ENCODE assay signal across 8 mouse cellular contexts in genomic region chr7:98778929-98779328, GRCm38 (mm10). TPM values are rescaled to one million over a fixed set of nuclear protein-coding genes. Genes with fewer than 3 reads are reported as not detected.
DNase-seq lines count a peak whose midpoint lies in the region; ATAC-seq and TF ChIP-seq lines count a peak whose summit lies in the region.

No protein-coding gene starts in this region.

- H3K9me3 ChIP-seq in CH12.LX (replicated peaks; ENCODE audit: low read length) = no peaks in the 10 kb centered on the region
- H3K9me3 ChIP-seq in embryonic facial prominence, embryonic 14.5 days (ENCODE audit: control insufficient read depth, low read length) = no peaks in the 10 kb centered on the region
- no peaks in the 10 kb centered on the region for H3K9me3 ChIP-seq in heart, postnatal 0 days (replicated peaks; ENCODE audit: control insufficient read depth, low read length)

- 25% methylated on average over 5 of the region's 5 CpGs for WGBS in embryonic facial prominence, embryonic 14.5 days
- 8% methylated on average over 5 of the region's 5 CpGs for WGBS in heart, postnatal 0 days
- WGBS in lung, adult 2 months = 19% methylated on average over 5 of the region's 5 CpGs

- no peak overlapping the region for H3K4me3 ChIP-seq in CH12.LX (replicated peaks in 1 of 3; ENCODE audit: low read depth in 2 of 3, low read length in 2 of 3, poor library complexity in 1 of 3)
- H3K4me3 ChIP-seq in embryonic facial prominence, embryonic 14.5 days (ENCODE audit: low read depth, low read length) = no peak overlapping the region
- H3K4me3 ChIP-seq in heart, postnatal 0 days (ENCODE audit: low read depth, low read length) = no peak overlapping the region
- H3K4me3 ChIP-seq in lung, adult 2 months (replicated peaks; ENCODE audit: extremely low read depth, low read depth, low read length) = no peak overlapping the region

- TF ChIP-seq RAD21 in CH12.LX (IDR thresholded peaks at IDR 0.05; ENCODE audit: low read depth, low read length) = peak; percentile 68

- no peak for TF ChIP-seq POLR2A in CH12.LX (IDR thresholded peaks at IDR 0.05; ENCODE audit: low read depth, low read length)
- no peak for TF ChIP-seq POLR2A in lung, adult 2 months (IDR thresholded peaks at IDR 0.05; ENCODE audit: borderline replicate concordance, extremely low read depth, low read depth, low read length)

- dilution Hi-C loops in CH12.LX (cut with MboI; ENCODE audit: extremely low pct_ligation_motif_present, extremely low pct_unique_long_range_greater_than_20kb, low sequenced_read_pairs) = no loop called here

- no peaks in the 10 kb centered on the region for H3K79me2 ChIP-seq in CH12.LX (replicated peaks; ENCODE audit: control insufficient read depth, extremely low read depth, insufficient read depth, poor library complexity, severe bottlenecking)

- no peaks in the 10 kb centered on the region for H3K36me3 ChIP-seq in CH12.LX (replicated peaks in 1 of 2; ENCODE audit: control insufficient read depth in 1 of 2, insufficient read depth in 1 of 2, low read length in 1 of 2)
- H3K36me3 ChIP-seq in embryonic facial prominence, embryonic 14.5 days (ENCODE audit: control insufficient read depth, insufficient read depth, low read length) = no peaks in the 10 kb centered on the region
- no peaks in the 10 kb centered on the region for H3K36me3 ChIP-seq in heart, postnatal 0 days (replicated peaks; ENCODE audit: control insufficient read depth, insufficient read depth, low read length)

- H3K27me3 ChIP-seq in CH12.LX (replicated peaks) = peaks cover 51% of the 10 kb centered on the region
- no peaks in the 10 kb centered on the region for H3K27me3 ChIP-seq in embryonic facial prominence, embryonic 14.5 days (replicated peaks; ENCODE audit: control insufficient read depth, insufficient read depth, low read length)
- no peaks in the 10 kb centered on the region for H3K27me3 ChIP-seq in heart, postnatal 0 days (ENCODE audit: control insufficient read depth, insufficient read depth, low read length)

- H3K9ac ChIP-seq in CH12.LX (ENCODE audit: insufficient read depth, low read depth) = no peak overlapping the region
- H3K9ac ChIP-seq in embryonic facial prominence, embryonic 14.5 days (ENCODE audit: low read depth, low read length) = no peak overlapping the region
- H3K9ac ChIP-seq in heart, postnatal 0 days (replicated peaks; ENCODE audit: low read depth, low read length) = no peak overlapping the region

- in situ Hi-C loops in CH12.LX (cut with MboI; ENCODE audit: low pct_ligation_motif_present, low pct_unique_long_range_greater_than_20kb, low sequenced_read_pairs) = no loop called here

- DNase-seq in CH12.LX (ENCODE audit: extremely low read depth) = peak; percentile 55
- DNase-seq in adrenal gland, postnatal 14 days = peak; percentile 86
- peak; percentile 63 for DNase-seq in embryonic facial prominence, embryonic 14.5 days (ENCODE audit: low spot score)
- DNase-seq in heart, postnatal 0 days (ENCODE audit: low spot score) = peak; percentile 56
- DNase-seq in kidney, postnatal 4 days = peak; percentile 87 to 89
- DNase-seq in lung, adult 2 months = peak; percentile 73
- peak; percentile 49 to 74 for DNase-seq in right cerebral cortex, postnatal 10 days (ENCODE audit: low spot score in 2 of 2)
- DNase-seq in urinary bladder, postnatal 25 days (ENCODE audit: low spot score) = peak; percentile 75

- 0 out of 2 replicates have a peak, but pooled peaks have one; percentile 27 for ATAC-seq in embryonic facial prominence, embryonic 14.5 days (ENCODE audit: low read depth)
- ATAC-seq in heart, postnatal 0 days (ENCODE audit: insufficient read depth, low read depth) = peak; percentile 59; the same call in 1 of the 2 replicates

- TF ChIP-seq EP300 in CH12.LX (IDR thresholded peaks at IDR 0.05; ENCODE audit: low read length) = no peak
- no peak for TF ChIP-seq EP300 in heart, postnatal 0 days (IDR thresholded peaks at IDR 0.05; ENCODE audit: low read depth)

- peaks cover 11 to 18% of the 10 kb centered on the region in 2 experiments for H3K4me1 ChIP-seq in CH12.LX (ENCODE audit: control insufficient read depth in 1 of 2, insufficient read depth in 2 of 2)
- peaks cover 13% of the 10 kb centered on the region for H3K4me1 ChIP-seq in embryonic facial prominence, embryonic 14.5 days (ENCODE audit: control insufficient read depth, insufficient read depth, low read length)
- peaks cover 10% of the 10 kb centered on the region; the same call in 1 of the 2 replicates for H3K4me1 ChIP-seq in heart, postnatal 0 days (ENCODE audit: control insufficient read depth, insufficient read depth)
- H3K4me1 ChIP-seq in lung, adult 2 months (ENCODE audit: control insufficient read depth, insufficient read depth, low read length) = peaks cover under 1% of the 10 kb centered on the region; the same call in 1 of the 2 replicates

- no peak overlapping the region for H3K4me2 ChIP-seq in CH12.LX (ENCODE audit: insufficient read depth, low read depth, poor library complexity, severe bottlenecking)
- H3K4me2 ChIP-seq in embryonic facial prominence, embryonic 14.5 days (ENCODE audit: low read depth, low read length) = no peak overlapping the region
- no peak overlapping the region for H3K4me2 ChIP-seq in heart, postnatal 0 days (ENCODE audit: low read depth, low read length)

- no peak overlapping the region for H3K27ac ChIP-seq in CH12.LX (ENCODE audit: insufficient read depth, low read depth)
- H3K27ac ChIP-seq in embryonic facial prominence, embryonic 14.5 days (replicated peaks; ENCODE audit: low read depth, low read length) = no peak overlapping the region
- H3K27ac ChIP-seq in heart, postnatal 0 days (ENCODE audit: low read depth) = no peak overlapping the region

- peak; percentile 67 to 85; a peak in 3 of 4 replicates for TF ChIP-seq CTCF in CH12.LX (conservative IDR thresholded peaks at IDR 0.05 in 1 of 2, IDR thresholded peaks at IDR 0.05 in 1 of 2; ENCODE audit: low read depth in 2 of 2, low read length in 2 of 2)
- peak; percentile 91 for TF ChIP-seq CTCF in heart, postnatal 0 days (IDR thresholded peaks at IDR 0.05; ENCODE audit: low read depth)
- peak; percentile 90 for TF ChIP-seq CTCF in lung, adult 2 months (IDR thresholded peaks at IDR 0.05; ENCODE audit: insufficient read depth, low read length)

TF ChIP-seq in CH12.LX, 34 proteins besides CTCF, POLR2A, EP300 and RAD21:
- TF ChIP-seq ETS1 (conservative IDR thresholded peaks at IDR 0.05; ENCODE audit: low read depth, low read length) (no peak), UBTF (IDR thresholded peaks at IDR 0.05; ENCODE audit: low read depth, low read length) (no peak), POLR2AphosphoS2 (IDR thresholded peaks at IDR 0.05; ENCODE audit: low read depth, low read length) (no peak), SMC3 (IDR thresholded peaks at IDR 0.05; ENCODE audit: low read depth, low read length) (peak; percentile 81), E2F4 (IDR thresholded peaks at IDR 0.05; ENCODE audit: insufficient replicate concordance, low read depth, low read length) (no peak), IRF4 (IDR thresholded peaks at IDR 0.05; ENCODE audit: low read depth, low read length) (no peak), SIN3A (IDR thresholded peaks at IDR 0.05; ENCODE audit: low read length) (no peak), ZMIZ1 (IDR thresholded peaks at IDR 0.05; ENCODE audit: low read depth, low read length) (no peak), GABPA (IDR thresholded peaks at IDR 0.05; ENCODE audit: insufficient replicate concordance, low read depth, low read length) (no peak), NELFE (IDR thresholded peaks at IDR 0.05; ENCODE audit: low read depth, low read length) (no peak), JUN (IDR thresholded peaks at IDR 0.05; ENCODE audit: insufficient read depth, low read depth, low read length) (no peak), RCOR1 (conservative IDR thresholded peaks at IDR 0.05; ENCODE audit: low read depth, low read length) (no peak), ELF1 (IDR thresholded peaks at IDR 0.05; ENCODE audit: low read depth, low read length) (peak; percentile 61; the same call in 1 of the 2 replicates), MAZ (IDR thresholded peaks at IDR 0.05; ENCODE audit: low read depth, low read length) (no peak), TCF12 (IDR thresholded peaks at IDR 0.05; ENCODE audit: low read depth, low read length) (no peak)
TF ChIP-seq in CH12.LX: peak in this region for 2.

RNA-seq across cellular contexts. Expression of gene Wnt11, which starts 56.0 kb away (rescaled TPM):
- total RNA-seq in CH12.LX (2012; rRNA removed) (0.21 TPM in 1 of 2 replicates, not detected in the other), CH12.LX (2014; rRNA removed) (not detected in 2 replicates)
- polyA plus RNA-seq in CH12.LX (2012; ENCODE audit: insufficient read length, low read depth) = not detected in 2 replicates
- total RNA-seq in adrenal gland, postnatal 14 days (2021) = 1.8 and 7.4 TPM in 2 replicates
- 20.1 and 20.2 TPM in 2 replicates for polyA plus RNA-seq in embryonic facial prominence, embryonic 14.5 days (2014; fragmentation: Nextera tagmentation; extraction: Ambion mirVana)
- total RNA-seq in heart, postnatal 0 days (2014; rRNA removed; ENCODE audit: low replicate concordance) = 22.9 and 33.9 TPM in 2 replicates
- polyA plus RNA-seq in heart, postnatal 0 days (2015; fragmentation: Nextera tagmentation; extraction: Ambion mirVana) = 4.3 and 4.4 TPM in 2 replicates
- 35.1 and 47.3 TPM in 2 replicates for polyA plus RNA-seq in lung, adult 2 months (2012; rRNA removed)
